Mouse (Mus musculus) splenic B cell, adult 2 months (primary cell): Measurements from ENCODE around the gene Rapgef5.
A peak's percentile ranks its signal among the peaks of the same experiment; 100 is the strongest.

Experiments
- DNase-seq: peaks from one replicate; pipeline ENCODE4 v3.0.0-alpha.2; 2011; ENCODE audit warnings: low read depth, low spot score
- H3K27me3 ChIP-seq: 2 replicates; pipeline ENCODE4 v1.6.1; 2012; ENCODE audit warnings: mild to moderate bottlenecking, low read length, moderate library complexity, mixed read lengths; ENCODE audit not compliant: control insufficient read depth, poor library complexity, insufficient read depth, severe bottlenecking
- H3K36me3 ChIP-seq: 2 replicates; pipeline ENCODE4 v1.6.1; 2012; ENCODE audit warnings: mild to moderate bottlenecking, low read length, moderate library complexity, mixed read lengths; ENCODE audit not compliant: control insufficient read depth, poor library complexity, insufficient read depth, severe bottlenecking

Rapgef5 gene

DNA sequence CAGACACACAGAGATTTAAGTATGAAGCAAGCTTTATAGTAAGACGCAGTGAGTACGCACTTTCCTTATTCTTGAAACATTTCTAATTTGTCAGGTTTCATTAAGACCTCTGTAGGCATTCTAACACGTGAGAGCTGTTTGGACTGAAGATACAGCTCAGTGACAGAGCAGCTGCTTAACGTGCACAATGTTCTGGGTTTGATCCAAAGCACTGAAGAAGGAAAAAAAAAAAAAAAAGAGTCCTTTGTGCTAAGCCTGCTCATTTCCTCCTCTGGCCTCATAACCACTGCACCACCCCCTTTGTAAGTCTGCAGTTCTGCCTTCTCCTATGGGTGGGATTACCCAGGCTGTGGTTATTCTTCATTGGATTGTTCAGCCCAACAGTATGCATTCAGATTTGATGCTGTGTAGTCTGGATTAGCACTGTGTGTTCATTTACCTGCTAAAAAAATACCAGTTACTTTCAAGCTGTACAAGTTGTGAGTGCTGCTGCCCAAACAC lies 103.3 kb downstream of the Rapgef5 start:
- Histone ChIP-seq H3K27me3 (no peaks in the 10 kb centered on the region), H3K36me3 (no peaks in the 10 kb centered on the region)
- no peak for DNase-seq

DNA sequence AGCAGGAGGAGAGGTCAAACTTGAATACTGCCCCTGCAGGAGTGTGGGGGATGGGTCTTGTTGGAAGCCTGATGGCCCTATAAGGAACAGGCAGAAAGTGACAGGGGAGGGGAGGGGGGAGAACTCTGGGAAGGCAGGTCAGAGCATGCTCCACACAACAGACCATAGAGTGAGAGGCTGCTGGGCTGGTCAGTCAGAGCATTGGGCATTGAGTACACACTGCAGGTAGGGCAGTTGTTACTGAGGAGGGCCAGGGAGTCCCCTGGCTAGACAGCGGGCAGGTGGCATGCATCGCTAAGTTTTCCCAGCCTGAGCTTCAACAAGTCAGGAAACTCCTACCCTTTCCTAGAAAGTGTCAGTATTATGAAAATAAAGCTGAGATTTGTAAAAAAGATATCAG lies 106.7 kb downstream of the Rapgef5 start:
- no peak for DNase-seq
- H3K27me3 ChIP-seq: no peaks in the 10 kb centered on the region
- H3K36me3 ChIP-seq: no peaks in the 10 kb centered on the region

DNA sequence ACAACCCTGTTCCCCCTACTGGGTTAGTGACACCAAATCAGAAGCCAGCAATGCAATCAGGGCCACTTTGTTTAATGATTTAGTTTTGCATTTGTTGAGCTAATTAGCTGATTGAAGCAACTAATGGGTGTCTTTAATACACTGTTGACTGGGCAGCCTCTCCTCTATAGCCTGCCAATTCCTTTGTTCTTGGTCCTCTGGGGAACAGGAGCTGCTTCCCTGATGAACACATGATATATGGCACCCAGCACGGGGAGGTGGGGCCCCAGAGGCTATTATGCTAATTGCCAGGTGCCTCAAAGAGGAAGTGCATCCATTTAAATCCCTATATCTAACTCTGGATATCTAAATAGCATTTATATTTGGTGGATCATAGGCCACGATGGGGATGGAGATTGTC lies 111.0 kb downstream of the Rapgef5 start:
- no peak for DNase-seq
- no peaks in the 10 kb centered on the region for H3K27me3 ChIP-seq
- no peaks in the 10 kb centered on the region for H3K36me3 ChIP-seq

DNA sequence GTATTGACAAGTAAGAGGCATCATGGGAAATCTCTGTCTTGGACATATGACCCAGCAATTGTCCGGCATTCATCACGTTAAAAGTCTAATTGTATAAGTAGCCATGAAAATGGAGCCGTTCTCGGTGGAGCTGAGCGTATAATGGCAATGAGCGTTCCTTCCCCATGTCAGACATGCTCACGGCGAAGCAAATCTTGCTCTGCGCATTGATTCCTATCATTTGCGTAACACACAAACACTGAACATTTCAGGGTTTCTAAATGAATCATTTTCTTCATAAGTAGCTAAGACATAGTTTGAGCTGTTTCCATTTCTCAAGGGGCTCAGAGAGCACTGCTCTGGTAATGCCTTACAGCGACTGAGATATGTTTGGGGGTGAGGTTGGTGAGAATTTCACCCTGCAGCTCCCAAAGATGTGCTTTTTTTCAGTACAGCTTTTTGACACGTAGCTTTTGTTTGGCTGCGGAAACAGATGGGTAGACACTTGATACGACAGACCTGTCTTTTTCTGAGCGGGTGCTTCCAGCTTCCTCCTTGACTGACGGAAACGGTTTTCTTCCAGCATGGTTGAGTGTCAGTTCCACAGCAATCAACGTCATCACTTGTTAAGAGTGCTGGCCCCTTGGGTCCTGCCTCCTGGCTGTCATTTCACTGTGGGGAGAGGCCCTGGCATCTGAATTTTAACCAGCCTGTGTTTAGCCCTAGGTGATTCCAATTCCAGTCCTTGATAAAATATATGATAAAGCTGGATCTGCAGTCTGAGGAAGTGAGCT lies 112.2 kb downstream of the Rapgef5 start:
- Histone ChIP-seq H3K27me3 (no peaks in the 10 kb centered on the region), H3K36me3 (no peaks in the 10 kb centered on the region)
- peak; percentile 30 for DNase-seq

DNA sequence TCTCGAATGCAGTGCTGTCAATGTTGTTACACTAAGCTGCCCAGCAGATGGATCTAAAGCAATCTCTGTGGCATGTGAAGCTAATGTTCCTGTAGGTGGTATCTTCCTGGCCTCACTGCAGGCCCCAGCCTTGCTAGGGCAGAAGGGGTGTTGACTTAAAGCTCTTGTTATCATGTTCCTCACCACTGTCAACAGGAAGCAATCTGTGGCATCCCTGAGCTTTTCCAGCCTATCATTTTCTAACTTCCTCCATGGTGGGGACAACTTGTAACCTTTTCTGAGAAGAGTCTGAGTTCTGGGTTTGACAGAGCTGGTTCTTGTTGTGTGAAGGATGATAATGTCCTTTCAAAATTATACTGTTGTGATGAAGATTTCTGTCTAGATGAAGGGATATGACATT lies 115.9 kb downstream of the Rapgef5 start:
- no peaks in the 10 kb centered on the region for H3K36me3 ChIP-seq
- no peak for DNase-seq

DNA sequence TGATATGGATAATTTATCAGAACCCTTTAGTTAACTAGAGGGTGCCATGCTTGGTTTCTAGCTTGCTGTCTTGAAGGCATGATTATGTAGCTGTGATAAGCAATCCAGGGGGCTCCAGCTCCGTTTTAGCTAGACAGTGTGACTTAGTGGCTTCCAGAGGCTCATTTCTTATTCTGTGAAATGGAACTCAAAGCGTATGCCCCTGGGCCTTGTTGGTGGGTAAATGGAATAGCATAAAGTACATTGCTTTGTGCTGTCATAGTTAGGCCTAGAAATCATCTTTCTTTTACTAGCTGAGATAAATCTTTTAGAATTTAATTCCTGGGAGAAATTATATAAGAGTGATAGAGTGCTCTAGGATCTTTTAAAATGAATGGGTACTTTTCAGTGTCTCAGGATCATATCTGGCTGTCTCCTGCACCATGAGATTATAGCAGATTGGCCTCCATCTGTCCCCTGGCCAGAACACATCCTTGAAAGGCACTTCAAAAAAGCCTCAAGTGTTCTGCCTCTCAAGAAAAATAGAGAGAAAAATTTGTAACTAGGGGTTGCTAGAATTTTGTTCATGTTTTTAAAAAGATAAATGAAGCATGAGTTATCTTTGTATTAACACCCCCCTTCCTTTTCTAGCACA lies 120.0 kb downstream of the Rapgef5 start:
- Histone ChIP-seq H3K36me3 (no peaks in the 10 kb centered on the region), H3K27me3 (no peaks in the 10 kb centered on the region)
- DNase-seq: no peak

More for the DNA sequence above, 115.9 kb downstream of the Rapgef5 start:
- no peaks in the 10 kb centered on the region for H3K27me3 ChIP-seq

DNA sequence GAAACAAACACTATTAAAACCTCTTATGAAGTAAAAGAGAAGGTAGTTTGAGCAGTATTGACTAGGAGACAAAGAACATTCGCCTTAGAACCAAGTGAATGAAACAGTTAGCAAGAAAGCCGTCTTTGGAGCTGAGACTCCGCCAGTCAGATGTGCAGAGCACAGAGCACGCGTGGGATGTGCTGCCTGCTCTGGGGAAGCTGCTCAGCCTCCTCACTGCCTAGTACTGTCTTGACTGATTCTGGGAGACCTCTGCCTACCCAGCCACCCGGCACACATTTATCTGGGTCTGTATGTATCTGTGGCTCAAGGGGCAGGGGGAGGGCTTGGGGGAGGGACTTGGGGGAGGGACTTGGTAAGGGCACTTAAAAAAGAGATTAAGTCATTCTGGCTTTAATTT lies 120.7 kb downstream of the Rapgef5 start:
- Histone ChIP-seq H3K27me3 (no peaks in the 10 kb centered on the region), H3K36me3 (no peaks in the 10 kb centered on the region)
- DNase-seq: no peak

DNA sequence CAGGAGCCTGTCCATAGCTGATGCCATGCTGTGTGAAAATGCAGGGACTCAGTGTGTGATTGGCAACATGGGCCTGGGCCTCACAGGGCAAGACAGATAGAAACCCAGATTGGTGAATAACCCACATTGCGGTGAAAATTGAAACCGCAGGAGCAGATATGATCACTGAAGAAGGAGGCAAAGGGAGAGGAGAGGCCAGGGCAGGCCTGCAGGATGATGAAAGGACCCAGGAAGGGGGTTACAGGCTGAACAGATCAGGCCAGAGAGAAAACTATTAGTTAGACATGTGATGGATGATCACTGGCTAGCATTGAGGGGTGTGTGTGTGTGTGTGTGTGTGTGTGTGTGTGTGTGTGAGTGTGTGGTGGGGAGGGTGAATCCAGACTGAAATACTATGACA lies 122.6 kb downstream of the Rapgef5 start:
- Histone ChIP-seq H3K27me3 (no peaks in the 10 kb centered on the region), H3K36me3 (no peaks in the 10 kb centered on the region)
- no peak for DNase-seq

DNA sequence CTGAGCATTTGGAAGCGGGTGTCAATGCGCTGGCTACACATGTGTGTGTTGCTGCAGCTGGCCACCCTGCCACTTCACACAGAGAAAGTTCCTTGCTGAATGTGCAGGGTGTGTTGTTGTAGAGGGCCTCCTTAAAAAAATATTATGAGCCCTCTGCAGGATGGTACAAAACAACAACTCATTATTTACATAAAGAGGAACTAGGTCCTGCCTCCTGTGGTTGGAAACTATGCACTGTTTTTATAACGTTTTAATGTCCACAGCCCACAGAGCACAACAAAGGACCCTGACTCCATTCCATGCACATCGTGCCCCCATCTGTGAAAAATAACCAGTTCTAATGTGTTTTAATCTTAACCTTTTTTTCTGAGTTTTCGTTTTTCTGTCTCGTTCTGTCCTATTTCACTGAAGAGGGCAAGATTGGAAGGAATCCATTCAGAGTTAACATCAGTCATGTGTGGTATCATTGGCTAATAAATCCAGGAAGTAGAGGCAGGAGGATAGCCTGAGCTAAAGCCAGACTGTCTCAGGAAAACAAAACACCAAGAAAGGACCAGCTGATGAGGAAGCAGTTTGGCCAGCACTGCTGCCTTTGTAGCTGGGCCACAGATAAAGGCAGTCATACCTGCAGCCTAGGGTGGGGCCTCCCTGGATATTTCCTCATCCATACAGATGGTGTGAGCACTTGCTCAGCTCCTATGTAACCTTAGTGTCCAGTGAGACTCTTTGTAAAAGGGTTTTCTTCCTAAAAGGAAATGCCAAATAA lies 123.3 kb downstream of the Rapgef5 start:
- Histone ChIP-seq H3K27me3 (no peaks in the 10 kb centered on the region), H3K36me3 (no peaks in the 10 kb centered on the region)
- DNase-seq: peak; percentile 57

DNA sequence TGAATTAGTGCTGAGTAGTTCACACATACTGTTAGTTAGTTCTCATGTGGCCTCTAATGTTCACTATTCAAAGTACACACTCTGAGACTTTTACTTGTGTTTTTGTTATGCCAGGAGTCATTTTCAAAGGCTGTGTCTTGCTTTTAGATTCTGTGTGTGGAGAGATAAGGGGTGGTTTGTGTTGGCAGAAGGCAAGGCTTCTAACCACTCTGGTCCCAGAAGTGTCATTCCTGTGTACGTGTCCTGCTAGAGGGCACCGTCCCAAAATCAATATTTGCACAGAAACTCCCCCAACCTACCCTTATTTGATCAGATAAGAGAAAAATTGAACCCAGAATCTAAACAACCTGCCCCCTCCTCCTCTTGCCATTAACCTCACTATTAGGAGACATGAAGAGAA lies 126.2 kb downstream of the Rapgef5 start:
- no peaks in the 10 kb centered on the region for H3K27me3 ChIP-seq
- no peaks in the 10 kb centered on the region for H3K36me3 ChIP-seq
- no peak for DNase-seq

DNA sequence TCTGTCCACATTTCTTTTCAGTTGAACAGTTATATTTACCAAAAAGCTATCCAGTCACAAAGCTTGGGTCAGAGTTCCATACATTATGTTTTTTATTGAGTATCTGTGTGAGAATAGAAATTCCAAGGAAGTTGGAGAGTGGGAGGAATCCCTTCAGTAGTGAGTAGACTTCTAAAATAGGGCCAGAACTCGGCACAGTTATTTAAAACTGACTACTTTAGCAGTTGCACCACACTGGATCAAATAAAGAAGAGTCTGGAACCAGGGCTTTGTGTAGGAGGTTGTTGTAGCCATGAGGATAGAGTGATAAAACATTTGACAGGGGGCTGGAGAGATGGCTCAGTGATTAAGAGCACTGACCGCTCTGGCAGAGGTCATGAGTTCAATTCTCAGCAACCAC lies 129.5 kb downstream of the Rapgef5 start:
- DNase-seq: no peak
- H3K27me3 ChIP-seq: no peaks in the 10 kb centered on the region
- no peaks in the 10 kb centered on the region for H3K36me3 ChIP-seq

DNA sequence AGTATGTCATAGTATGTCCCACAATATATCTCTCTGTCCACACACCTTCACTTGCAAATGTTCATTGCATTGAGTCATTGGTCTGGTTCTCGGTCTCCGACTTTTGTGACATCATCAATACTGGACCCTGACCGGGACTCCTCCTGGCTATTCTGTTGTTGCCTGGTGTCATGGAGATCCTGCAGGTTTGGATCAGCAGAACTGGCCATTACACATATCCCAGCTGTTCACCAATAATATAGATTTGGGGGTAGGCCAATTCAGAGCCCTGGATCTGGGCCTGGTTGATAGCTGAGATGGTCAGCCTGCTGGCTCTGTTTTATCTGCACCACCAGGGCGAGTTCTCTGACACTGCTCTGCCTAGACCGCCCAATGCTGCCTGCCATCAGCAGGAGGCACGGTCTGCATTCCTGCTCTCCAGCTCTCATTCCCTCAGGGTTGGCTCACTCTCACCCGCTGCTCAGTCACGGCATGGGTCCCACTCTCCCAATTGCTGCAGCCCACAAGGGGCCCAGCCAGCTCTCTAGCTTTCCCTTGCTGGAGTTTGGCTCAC lies 137.7 kb downstream of the Rapgef5 start:
- DNase-seq: no peak
- Histone ChIP-seq H3K36me3 (no peaks in the 10 kb centered on the region), H3K27me3 (no peaks in the 10 kb centered on the region)

DNA sequence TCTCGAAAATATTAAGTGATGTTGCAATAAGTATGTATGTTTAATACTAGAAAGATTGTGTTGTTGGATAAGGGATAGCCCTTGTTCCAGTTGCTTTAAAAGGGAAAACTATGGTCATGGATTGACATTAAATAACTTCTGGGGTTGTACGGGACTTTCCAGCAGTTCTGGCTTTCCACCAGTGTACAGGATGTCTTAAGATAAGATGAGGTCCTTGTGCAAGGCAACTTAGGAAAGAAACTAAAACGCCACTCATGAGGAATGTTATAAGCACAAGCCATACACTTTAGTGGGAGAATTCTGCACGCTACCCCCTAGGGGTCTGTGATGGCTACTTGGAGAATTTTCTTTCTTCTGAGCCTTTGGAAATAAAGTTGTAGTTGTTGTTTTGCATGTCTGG lies 140.7 kb downstream of the Rapgef5 start:
- no peak for DNase-seq

DNA sequence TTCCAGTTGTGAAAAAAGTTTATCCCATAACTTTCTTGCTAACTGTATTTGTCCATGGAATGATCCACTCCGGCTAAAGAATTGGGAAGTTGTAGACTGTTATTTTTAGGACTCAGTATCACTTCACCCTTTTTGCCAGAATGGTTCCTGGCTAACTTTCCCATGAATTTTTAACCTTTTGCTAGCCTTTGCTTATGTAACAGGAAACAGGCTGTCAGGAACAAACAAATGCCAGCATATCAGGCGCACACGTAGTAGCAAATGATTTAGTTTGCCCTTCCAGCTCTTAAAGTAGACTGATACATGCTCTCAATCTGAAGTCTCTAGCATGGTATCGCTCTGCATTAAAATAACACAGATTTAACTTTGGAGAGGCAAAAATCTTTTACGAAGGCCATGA lies 141.5 kb downstream of the Rapgef5 start:
- no peak for DNase-seq
- Histone ChIP-seq H3K36me3 (no peaks in the 10 kb centered on the region), H3K27me3 (no peaks in the 10 kb centered on the region)

More for the DNA sequence above, 140.7 kb downstream of the Rapgef5 start:
- Histone ChIP-seq H3K27me3 (no peaks in the 10 kb centered on the region), H3K36me3 (no peaks in the 10 kb centered on the region)

DNA sequence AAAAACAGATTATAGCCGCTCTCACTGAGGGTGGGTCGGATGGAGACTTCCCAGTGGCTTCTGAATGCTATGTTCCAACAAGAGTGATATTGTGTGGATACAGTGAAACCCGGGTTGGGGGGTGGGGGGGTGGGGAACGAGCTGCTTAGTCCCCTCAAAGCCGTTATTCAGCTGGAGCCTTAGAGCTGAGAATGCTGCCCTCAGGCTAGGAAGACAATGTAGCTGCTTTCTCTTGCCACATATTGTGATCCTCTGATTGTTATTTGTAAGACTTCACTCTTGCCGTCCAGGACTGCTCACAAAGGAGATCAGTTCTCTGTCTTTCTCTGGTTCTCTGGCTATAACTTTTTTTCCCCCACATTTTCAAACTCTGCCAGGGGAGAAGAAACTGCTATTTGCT lies 142.5 kb downstream of the Rapgef5 start:
- no peaks in the 10 kb centered on the region for H3K36me3 ChIP-seq
- no peaks in the 10 kb centered on the region for H3K27me3 ChIP-seq
- no peak for DNase-seq
